Mouse (Mus musculus) heart, embryonic 14.5 days (tissue): ENCODE measurements around the gene Cysrt1. TPM values are rescaled to one million over a fixed set of nuclear protein-coding genes. Genes with fewer than 3 reads are reported as not detected.

Source experiments
- ATAC-seq: fragments of 200-750 bp; cut with Nextera tagmentation; 2 replicates; pipeline ENCODE4 v1.8.0; 2017; ENCODE audit warnings: low read depth, moderate TSS enrichment; ENCODE audit not compliant: insufficient number of reproducible peaks, insufficient read depth, low FRiP score
- H3K27ac ChIP-seq, 2 experiments: fragments of 200-500 bp in 1 of 2; fragments of 300-500 bp in 1 of 2; sonication (generic) in 1 of 2; replicated peaks in 1 of 2; 2 replicates each; pipeline ENCODE4 v1.5.1; 2012 to 2014; ENCODE audit warnings: low read depth in 2 of 2, low read length in 2 of 2, control low read depth in 1 of 2, mild to moderate bottlenecking in 1 of 2, mixed read lengths in 1 of 2; ENCODE audit not compliant: control insufficient read depth in 1 of 2, insufficient read depth in 1 of 2
- H3K27me3 ChIP-seq: fragments of 300-500 bp; sonication (generic); 2 replicates; pipeline ENCODE4 v1.6.1; 2014; ENCODE audit warnings: mild to moderate bottlenecking, low read length, control low read depth; ENCODE audit not compliant: control insufficient read depth, insufficient read depth
- H3K36me3 ChIP-seq: fragments of 300-500 bp; sonication (generic); 2 replicates; pipeline ENCODE4 v1.6.1; 2014; ENCODE audit warnings: mild to moderate bottlenecking, control low read depth, low read length, mixed read lengths; ENCODE audit not compliant: control insufficient read depth, insufficient read depth
- H3K4me1 ChIP-seq, 2 experiments: fragments of 200-500 bp in 1 of 2; fragments of 300-500 bp in 1 of 2; sonication (generic) in 1 of 2; 2 replicates each; pipeline ENCODE4 v1.6.1; 2012 to 2014; ENCODE audit warnings: low read length in 2 of 2, control low read depth in 1 of 2, mixed read lengths in 1 of 2; ENCODE audit not compliant: control insufficient read depth in 2 of 2, insufficient read depth in 2 of 2
- H3K4me2 ChIP-seq: fragments of 300-500 bp; sonication (generic); 2 replicates; pipeline ENCODE4 v1.6.1; 2014; ENCODE audit warnings: mild to moderate bottlenecking, low read length
- H3K4me3 ChIP-seq, 2 experiments: fragments of 200-500 bp in 1 of 2; fragments of 300-500 bp in 1 of 2; sonication (generic) in 1 of 2; 2 replicates each; pipeline ENCODE4 v1.5.1; 2012 to 2014; ENCODE audit warnings: low read length in 2 of 2, mild to moderate bottlenecking in 2 of 2, control low read depth in 1 of 2, low read depth in 1 of 2, moderate library complexity in 1 of 2; ENCODE audit not compliant: control insufficient read depth in 1 of 2, insufficient read depth in 1 of 2
- H3K9ac ChIP-seq: fragments of 300-500 bp; sonication (generic); 2 replicates; pipeline ENCODE4 v1.6.1; 2014; ENCODE audit warnings: mild to moderate bottlenecking, low read length
- H3K9me3 ChIP-seq: fragments of 300-500 bp; sonication (generic); 2 replicates; pipeline ENCODE4 v1.6.1; 2016; ENCODE audit warnings: low read length, control low read depth; ENCODE audit not compliant: control insufficient read depth
- WGBS: fragments of 180-500 bp; shearing (Covaris S2); extraction: QIAGEN DNeasy Blood & Tissue Kit; methylation state at CpG from one replicate; pipeline ENCODE4 v1.1.7; 2014; 5-methylcytosine and 5-hydroxymethylcytosine counted together
- polyA plus RNA-seq: library from polyadenylated mRNA; unstranded; fragments of >200 nt; fragmentation: Nextera tagmentation; extraction: Ambion mirVana; gene quantifications from 2 replicates; pipeline ENCODE4 v1.2.1, GENCODE M21; 2014

Gene Cysrt1
- polyA plus RNA-seq, 1 experiment from 2014 or later: not detected

GRCm38 (mm10) chr2:25217666-25218065 is 24.6 kb downstream of the Cysrt1 start:
- Histone ChIP-seq H3K36me3 (peaks cover 14% of the 10 kb centered on the region), H3K9ac (no peak overlapping the region), H3K4me3 (no peak overlapping the region), H3K4me1 (no peaks in the 10 kb centered on the region), H3K27ac (no peak overlapping the region), H3K9me3 (no peaks in the 10 kb centered on the region), H3K4me2 (no peak overlapping the region), H3K27me3 (0 out of 2 replicates have a peak, but pooled peaks cover 3% of the 10 kb centered on the region)
- no peak for ATAC-seq
- WGBS: 50% methylated on average over 2 of the region's 2 CpGs

GRCm38 (mm10) chr2:25214444-25214843 is 27.8 kb downstream of the Cysrt1 start, which contains the start of gene Stpg3:
TSS of gene Stpg3 (minus strand) at chr2:25214637.
- Histone ChIP-seq H3K4me1 (peaks cover 5 to 10% of the 10 kb centered on the region in 2 experiments), H3K9ac (no peak within 1 kb of the TSS), H3K36me3 (peaks cover 5% of the 10 kb centered on the region), H3K27me3 (0 out of 2 replicates have a peak, but pooled peaks cover 3% of the 10 kb centered on the region), H3K9me3 (no peaks in the 10 kb centered on the region), H3K4me3 (no peak within 1 kb of the TSS), H3K4me2 (no peak within 1 kb of the TSS), H3K27ac (no peak within 1 kb of the TSS)
- ATAC-seq: no peak
- 54% methylated on average over 3 of the region's 3 CpGs for WGBS

- 0 out of 2 replicates have a peak, but pooled peaks cover 3% of the 10 kb centered on the region for H3K27me3 ChIP-seq
- no peak overlapping the region for H3K4me2 ChIP-seq
- no peaks in the 10 kb centered on the region for H3K9me3 ChIP-seq
- peaks cover 14% of the 10 kb centered on the region for H3K36me3 ChIP-seq
- no peak for ATAC-seq
- H3K4me3 ChIP-seq: no peak overlapping the region
- WGBS: 52% methylated on average over 23 of the region's 23 CpGs
- H3K9ac ChIP-seq: no peak overlapping the region
- H3K4me1 ChIP-seq: peaks cover 5 to 16% of the 10 kb centered on the region in 2 experiments
- no peak overlapping the region for H3K27ac ChIP-seq
These were observed 28.9 kb downstream of the Cysrt1 start for GRCm38 (mm10) chr2:25213266-25213865.

- Histone ChIP-seq H3K9ac (peak within 1 kb of the TSS; percentile 92), H3K27me3 (0 out of 2 replicates have a peak, but pooled peaks cover 3% of the 10 kb centered on the region), H3K4me1 (peaks cover 5 to 16% of the 10 kb centered on the region in 2 experiments), H3K4me2 (peak within 1 kb of the TSS; percentile 74), H3K27ac (peak within 1 kb of the TSS; percentile 73 to 84), H3K36me3 (peaks cover 35% of the 10 kb centered on the region), H3K4me3 (peak within 1 kb of the TSS; percentile 86 to 87), H3K9me3 (no peaks in the 10 kb centered on the region)
- WGBS: 1% methylated on average over 44 of the region's 44 CpGs
- peak; percentile 85 for ATAC-seq
These were observed 31.1 kb downstream of the Cysrt1 start, which contains the start of gene Nelfb for GRCm38 (mm10) chr2:25211121-25211670. TSS of gene Nelfb (minus strand) at chr2:25211489.

- Histone ChIP-seq H3K4me3 (peak overlapping the region; percentile 86 to 87), H3K4me1 (peaks cover 5 to 16% of the 10 kb centered on the region in 2 experiments), H3K4me2 (peak overlapping the region; percentile 74), H3K27me3 (0 out of 2 replicates have a peak, but pooled peaks cover 3% of the 10 kb centered on the region), H3K9ac (peak overlapping the region; percentile 92), H3K27ac (peak overlapping the region; percentile 73 to 84), H3K36me3 (peaks cover 40% of the 10 kb centered on the region), H3K9me3 (no peaks in the 10 kb centered on the region)
- WGBS: under 1% methylated on average over 24 of the region's 24 CpGs
- ATAC-seq: peak; percentile 10; the same call in 1 of the 2 replicates
These were observed 31.6 kb downstream of the Cysrt1 start for GRCm38 (mm10) chr2:25210686-25211085.

GRCm38 (mm10) chr2:25207593-25207992 is 34.7 kb downstream of the Cysrt1 start:
- no peak for ATAC-seq
- H3K9me3 ChIP-seq: no peaks in the 10 kb centered on the region
- no peak overlapping the region for H3K4me3 ChIP-seq
- H3K4me1 ChIP-seq: peaks cover 5 to 16% of the 10 kb centered on the region in 2 experiments
- H3K9ac ChIP-seq: no peak overlapping the region
- 68% methylated on average over 1 of the region's 1 CpGs for WGBS
- peaks cover 71% of the 10 kb centered on the region for H3K36me3 ChIP-seq
- H3K27me3 ChIP-seq: no peaks in the 10 kb centered on the region
- no peak overlapping the region for H3K4me2 ChIP-seq
- no peak overlapping the region for H3K27ac ChIP-seq

GRCm38 (mm10) chr2:25203631-25204214 is 38.5 kb downstream of the Cysrt1 start:
- no peak for ATAC-seq
- Histone ChIP-seq H3K27ac (no peak overlapping the region), H3K4me1 (no peaks in the 10 kb centered on the region; a peak in 1 of 4 replicates), H3K36me3 (peaks cover 98% of the 10 kb centered on the region), H3K9ac (no peak overlapping the region), H3K9me3 (no peaks in the 10 kb centered on the region), H3K4me3 (no peak overlapping the region), H3K27me3 (no peaks in the 10 kb centered on the region), H3K4me2 (no peak overlapping the region)
- WGBS: 58% methylated on average over 4 of the region's 4 CpGs
